Mouse (Mus musculus): Measurements from ENCODE around the gene Tmem11. TPM values are rescaled to one million over a fixed set of nuclear protein-coding genes. Genes with fewer than 3 reads are reported as not detected.

The Tmem11 gene
- total RNA-seq, 2 experiments from 2014 or later = 37.2 to 38.3 TPM

- intact Hi-C loops (cut with DNase I) = loop anchor here (10.0 kb wide), 1 partner anchor 283 kb away; no protein-coding TSS in a partner anchor
- DNase-seq = peak in 1 of 2 experiments; percentile 19
These were observed 41.2 kb downstream of the Tmem11 start for GRCm38 (mm10) chr11:60837644-60838406.

GRCm38 (mm10) chr11:60836897-60837296, 42.2 kb downstream of the Tmem11 start:
- intact Hi-C loops (cut with DNase I) = loop anchor here (10.0 kb wide), 1 partner anchor 282 kb away; no protein-coding TSS in a partner anchor

GRCm38 (mm10) chr11:60830433-60831052, 48.5 kb downstream of the Tmem11 start, which contains the start of gene Dhrs7b:
TSS of gene Dhrs7b (plus strand) at chr11:60830631.
- intact Hi-C loops (cut with DNase I) = loop anchor here (1.0 to 10.0 kb wide), 3 partner anchors 47 to 276 kb away; partner anchors contain the start of gene Tmem11
- DNase-seq = peak; percentile 92

More at GRCm38 (mm10) chr11:60836897-60837296, 42.2 kb downstream of the Tmem11 start:
- DNase-seq = no peak

GRCm38 (mm10) chr11:60828903-60829302, 50.2 kb downstream of the Tmem11 start:
- intact Hi-C loops (cut with DNase I) = no loop called here
- DNase-seq = peak in 1 of 2 experiments; percentile 36

- intact Hi-C loops (cut with DNase I) = loop anchor here (2.0 kb wide), 1 partner anchor 15 kb away; no protein-coding TSS in a partner anchor
- no peak for DNase-seq
These were observed 51.7 kb downstream of the Tmem11 start for GRCm38 (mm10) chr11:60827241-60827945.

- intact Hi-C loops (cut with DNase I) = loop anchor here (2.0 kb wide), 1 partner anchor 14 kb away; no protein-coding TSS in a partner anchor
- no peak for DNase-seq
These were observed 52.4 kb downstream of the Tmem11 start for GRCm38 (mm10) chr11:60826700-60827099.

- DNase-seq = no peak
- intact Hi-C loops (cut with DNase I) = no loop called here
These were observed 53.9 kb downstream of the Tmem11 start for GRCm38 (mm10) chr11:60825191-60825590.

GRCm38 (mm10) chr11:60823771-60824170, 55.3 kb downstream of the Tmem11 start:
- intact Hi-C loops (cut with DNase I) = no loop called here
- DNase-seq = no peak

GRCm38 (mm10) chr11:60816398-60816797, 62.7 kb downstream of the Tmem11 start:
- DNase-seq = no peak
- intact Hi-C loops (cut with DNase I) = no loop called here

Other genes starting within 250 kb of the Tmem11 start
- gene Llgl1, start 179.5 kb downstream of the Tmem11 start, total RNA-seq (2021) = 10 to 100 TPM; 23.8 to 25.2 TPM
- gene Flii, start 152.0 kb downstream of the Tmem11 start, total RNA-seq (2021) = 100 to 1,000 TPM; 106 to 117 TPM
- 10 to 100 TPM; 24.2 to 26.6 TPM for gene Mief2, start 150.9 kb downstream of the Tmem11 start, total RNA-seq (2021)
- gene Top3a, start 101.9 kb downstream of the Tmem11 start, total RNA-seq (2021) = 1 to 10 TPM; 5.3 to 6.3 TPM
- gene Smcr8, start 101.7 kb downstream of the Tmem11 start, total RNA-seq (2021) = 10 to 100 TPM; 16.1 to 16.6 TPM
- gene Shmt1, start 67.6 kb downstream of the Tmem11 start, total RNA-seq (2021) = 10 to 100 TPM; 19.9 to 22.4 TPM
- gene Dhrs7b, start 48.6 kb downstream of the Tmem11 start, total RNA-seq (2021) = 10 to 100 TPM; 18.9 to 21.1 TPM
- 10 to 100 TPM; 18.1 to 24.2 TPM for gene Natd1, start 35.5 kb upstream of the Tmem11 start, total RNA-seq (2021)
- gene Map2k3, start 52.8 kb upstream of the Tmem11 start, total RNA-seq (2021) = 10 to 100 TPM; 56.2 to 57.1 TPM
- gene Kcnj12, start 143.3 kb upstream of the Tmem11 start, total RNA-seq (2021) = 10 to 100 TPM; 20.6 to 24.7 TPM
- 1 to 10 TPM in 1 of 2 experiments, under 1 TPM in 1; 0.91 to 1.0 TPM for gene Tnfrsf13b, start 247.5 kb upstream of the Tmem11 start, total RNA-seq (2021)